Mouse (Mus musculus): ENCODE results near the gene Cfdp1.

The Cfdp1 gene

DNA sequence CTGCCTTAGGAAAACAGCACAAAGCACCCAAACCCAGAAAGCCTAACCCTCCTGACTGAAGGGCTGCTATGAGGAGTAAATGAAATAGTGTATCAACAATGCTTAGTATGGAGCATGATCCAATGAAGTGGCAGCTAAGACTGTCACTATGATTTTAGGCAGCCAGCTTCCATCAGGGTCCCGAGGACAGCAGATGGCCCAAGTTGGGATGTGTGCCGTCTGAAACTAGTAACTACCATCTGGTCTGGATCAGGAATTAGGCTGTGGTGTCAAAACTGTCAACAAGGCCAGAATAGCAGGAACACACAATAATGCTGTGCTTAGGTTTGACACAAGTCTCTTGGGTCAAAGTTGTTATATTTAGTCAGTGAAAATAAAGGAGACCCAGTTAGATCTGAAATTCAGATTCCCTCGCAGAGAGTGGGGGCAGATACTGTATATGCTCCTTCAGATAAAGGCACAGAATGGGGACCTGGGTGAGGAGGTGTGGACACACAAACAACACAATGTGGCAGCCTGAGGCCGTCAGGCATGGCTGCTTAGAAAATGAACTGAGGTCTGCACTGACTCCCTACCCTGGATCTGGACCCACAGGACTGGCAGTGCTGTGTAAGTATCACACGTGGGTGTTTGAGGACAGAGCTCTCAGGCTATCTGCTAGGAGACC is 83.0 kb downstream of the Cfdp1 start:
- in situ Hi-C loops (cut with MboI, MseI) = no loop called here

DNA sequence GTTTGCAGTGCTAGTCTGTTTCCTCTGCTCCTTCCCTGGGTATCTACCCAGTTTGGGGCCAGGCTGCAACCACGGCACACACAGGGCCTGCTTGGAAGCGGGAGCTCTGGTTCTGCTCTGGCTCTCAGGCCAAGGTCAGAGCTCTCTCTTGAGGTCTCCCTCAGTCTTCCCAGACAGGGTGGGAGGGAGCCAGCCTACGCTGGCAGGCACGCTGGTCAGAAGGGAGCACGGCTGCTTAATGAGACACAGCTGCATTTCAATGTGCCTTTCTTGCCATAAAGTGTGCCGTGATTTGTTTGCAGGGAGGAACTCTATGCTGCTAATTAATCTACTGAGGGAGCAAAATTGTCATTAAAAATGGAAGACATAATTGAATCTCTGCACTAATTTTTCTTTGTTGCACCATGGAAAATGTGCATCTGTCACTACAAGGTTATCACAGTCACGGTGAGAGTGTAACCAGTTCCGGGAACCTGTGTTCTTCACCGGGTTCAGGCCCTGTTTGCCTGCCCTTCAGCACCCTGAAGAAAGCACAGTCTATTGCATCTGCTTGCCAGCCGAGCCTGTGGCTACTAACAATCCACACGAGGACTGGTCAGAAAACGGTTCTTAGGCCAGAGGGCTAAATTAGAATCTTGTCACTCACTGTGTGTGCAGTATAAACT is 84.2 kb downstream of the Cfdp1 start:
- in situ Hi-C loops (cut with MboI, MseI) = no loop called here

DNA sequence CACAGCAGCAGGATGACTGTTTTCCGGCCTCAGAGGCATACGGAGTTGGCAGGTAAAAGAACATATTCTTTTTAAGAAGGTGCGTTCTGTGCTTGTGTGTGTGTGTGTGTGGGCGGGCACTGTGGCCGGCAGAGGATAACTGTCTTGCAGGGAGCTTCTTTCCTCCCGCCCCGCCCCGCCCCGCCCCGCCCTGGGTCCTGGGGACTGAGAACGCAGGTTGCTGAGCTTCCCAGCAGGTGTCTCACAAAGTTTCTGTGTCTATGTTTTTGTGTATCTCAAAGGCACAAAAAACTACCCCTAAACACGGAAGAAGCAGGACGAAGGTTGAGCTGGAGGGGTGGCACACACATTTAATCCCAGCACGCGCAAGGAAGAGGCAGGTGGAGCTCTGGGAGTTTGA is 84.8 kb downstream of the Cfdp1 start:
- in situ Hi-C loops (cut with MboI, MseI) = no loop called here

DNA sequence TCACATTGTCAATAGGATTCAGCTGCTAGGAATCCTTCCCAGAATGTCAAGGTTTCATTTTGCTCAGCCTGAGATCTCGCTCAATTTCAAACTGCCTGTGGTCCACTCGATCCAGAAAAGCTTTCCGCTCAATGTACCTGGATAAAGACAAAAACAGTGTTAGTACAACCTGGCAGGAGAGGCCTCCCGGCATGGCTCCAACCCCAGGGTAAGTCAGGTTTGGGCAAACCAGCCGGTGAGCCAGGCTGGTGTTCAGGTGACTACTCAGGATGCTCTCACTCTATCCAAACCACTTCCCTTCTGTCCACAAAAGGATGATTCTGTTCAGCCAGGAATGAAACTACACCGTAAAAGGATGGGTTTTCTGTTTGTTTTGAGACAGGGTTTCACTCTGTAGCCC is 85.4 kb downstream of the Cfdp1 start:
- in situ Hi-C loops (cut with MboI, MseI) = no loop called here

DNA sequence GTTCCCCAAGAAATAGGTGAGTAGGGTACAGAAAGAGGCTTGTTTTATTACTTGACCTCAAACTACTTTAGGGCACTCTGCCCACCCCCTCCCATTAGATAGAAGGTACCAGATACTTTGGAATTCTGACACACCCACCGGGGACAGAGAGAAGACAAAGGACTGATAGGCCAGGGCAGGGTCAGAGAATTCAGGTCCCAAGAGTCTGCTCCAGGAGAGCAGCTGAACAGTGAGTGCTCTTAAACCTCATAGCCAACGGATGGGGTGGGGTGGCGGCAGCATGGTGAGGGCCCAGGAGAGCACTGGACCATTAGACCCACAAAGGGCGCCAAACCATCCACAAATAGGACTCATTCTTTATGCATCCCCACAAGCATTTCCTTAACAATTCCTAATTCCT is 88.5 kb downstream of the Cfdp1 start:
- in situ Hi-C loops (cut with MboI, MseI) = no loop called here

DNA sequence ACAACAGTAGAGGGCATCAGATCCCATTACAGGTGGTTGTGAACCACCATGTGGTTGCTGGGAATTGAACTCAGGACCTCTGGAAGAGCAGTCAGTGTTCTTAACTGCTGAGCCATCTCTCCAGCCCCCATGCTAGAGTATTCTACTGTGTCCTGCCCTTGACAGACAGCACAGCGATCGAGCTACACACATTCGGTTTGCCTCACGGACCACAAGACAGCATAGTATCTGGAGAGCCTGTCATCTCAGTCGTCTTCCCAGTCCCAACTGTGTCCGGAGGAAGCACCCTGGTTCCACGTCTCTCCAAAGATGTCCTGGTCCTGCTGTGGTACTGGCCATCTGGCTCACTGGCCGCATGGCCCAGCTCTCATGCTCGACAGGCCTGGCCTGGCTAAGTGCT is 89.0 kb downstream of the Cfdp1 start:
- in situ Hi-C loops (cut with MboI, MseI) = no loop called here

DNA sequence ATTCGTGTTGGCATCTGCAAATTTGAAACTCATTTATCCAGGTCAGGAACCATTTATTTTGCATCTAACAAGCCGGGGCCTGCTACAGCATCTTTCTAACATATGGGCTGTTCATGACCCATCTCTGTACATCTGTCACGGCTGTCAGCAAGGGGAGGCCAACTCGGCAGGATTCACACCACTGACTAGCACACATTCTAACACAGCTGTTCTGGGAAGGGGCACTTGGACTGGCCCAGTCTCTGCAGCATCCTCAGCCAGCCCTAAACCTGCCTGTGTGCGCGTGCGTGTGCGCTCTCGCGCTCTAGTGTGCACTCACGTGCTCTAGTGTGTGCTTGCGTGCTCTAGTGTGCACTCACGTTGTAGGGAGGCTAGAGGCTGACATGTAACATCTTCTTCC is 93.4 kb downstream of the Cfdp1 start:
- in situ Hi-C loops (cut with MboI, MseI) = no loop called here

DNA sequence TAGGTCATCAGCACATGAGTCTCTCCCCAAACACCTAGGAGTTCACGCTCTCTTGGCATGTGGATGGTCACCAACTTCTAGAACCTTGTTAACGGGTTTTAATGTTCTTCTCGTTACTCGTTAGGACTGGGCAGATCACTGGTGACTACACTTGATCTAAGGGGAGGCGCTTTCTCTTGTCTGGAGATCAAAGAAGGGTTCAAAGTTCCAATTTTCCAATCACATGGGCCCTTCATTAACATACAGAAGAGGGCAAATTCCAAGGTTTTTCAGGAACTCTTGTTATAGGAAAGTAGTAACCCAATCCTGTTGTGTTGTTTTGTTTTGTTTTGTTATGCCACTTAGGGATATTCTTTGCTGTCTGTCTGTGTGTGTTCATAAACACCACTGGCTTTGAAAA is 95.3 kb downstream of the Cfdp1 start:
- in situ Hi-C loops (cut with MboI, MseI) = loop anchor here in 1 of 2 experiments (5.0 kb wide), 1 partner anchor 53 kb away; no protein-coding TSS in a partner anchor

DNA sequence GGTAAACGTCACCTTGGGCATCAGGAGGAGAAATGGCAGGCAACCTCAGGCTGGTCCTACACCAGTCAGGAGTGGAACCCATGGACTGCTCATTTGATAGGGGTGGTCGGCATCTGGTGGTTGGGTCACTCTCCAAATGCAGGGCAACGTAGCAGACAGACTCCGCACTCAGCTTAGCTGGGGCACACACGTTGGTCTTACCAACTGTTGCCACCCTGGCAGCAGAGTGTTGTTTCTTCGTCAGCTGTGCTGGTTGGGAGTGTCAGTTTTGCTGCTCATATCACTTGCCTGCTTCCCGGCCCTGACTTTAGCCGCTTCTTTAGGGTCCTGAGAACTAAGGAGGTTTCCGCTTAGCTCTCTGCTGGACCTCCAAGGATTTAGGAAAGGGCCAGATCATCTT is 96.5 kb downstream of the Cfdp1 start:
- in situ Hi-C loops (cut with MboI, MseI) = loop anchor here in 1 of 2 experiments (5.0 kb wide), 1 partner anchor 55 kb away; no protein-coding TSS in a partner anchor

DNA sequence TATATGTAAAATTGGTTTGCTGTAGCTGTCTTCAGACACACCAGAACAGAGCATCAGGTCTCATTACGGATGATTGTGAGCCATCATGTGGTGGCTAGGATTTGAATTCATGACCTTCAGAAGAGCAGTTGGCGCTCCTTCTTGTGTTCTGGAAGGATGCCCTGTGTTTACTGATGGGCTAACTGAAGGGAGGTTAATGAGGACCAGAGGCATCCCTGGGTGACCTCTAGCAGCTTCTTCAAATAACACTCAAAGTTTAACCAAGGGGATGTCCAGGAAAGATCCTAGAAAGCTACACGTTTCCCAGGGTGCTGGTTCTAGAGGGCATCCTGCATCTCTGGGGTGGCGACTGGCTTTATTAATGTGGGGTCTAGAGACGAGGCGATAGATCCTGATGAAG is 99.4 kb downstream of the Cfdp1 start:
- in situ Hi-C loops (cut with MboI, MseI) = loop anchor here in 1 of 2 experiments (5.0 kb wide), 1 partner anchor 58 kb away; no protein-coding TSS in a partner anchor

DNA sequence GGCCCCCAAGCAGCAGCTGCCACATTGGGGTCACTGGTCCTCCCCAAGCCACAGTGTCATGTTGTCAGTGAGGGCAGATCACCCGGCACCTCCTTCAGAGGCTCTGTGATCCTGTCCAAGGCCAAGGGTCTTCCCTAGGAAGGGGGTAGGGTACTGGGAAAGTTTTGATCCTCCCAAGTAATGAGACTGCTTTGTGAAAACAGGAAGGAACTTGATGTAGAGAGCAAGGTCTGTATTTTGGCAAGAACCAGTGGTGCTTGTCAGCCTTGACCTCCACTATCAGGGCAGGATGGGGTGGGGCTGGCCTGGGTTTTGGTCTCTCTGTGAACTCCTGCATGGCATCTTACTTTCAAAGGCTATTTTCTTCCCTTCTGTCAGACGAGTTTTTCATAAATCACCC is 100.0 kb downstream of the Cfdp1 start:
- in situ Hi-C loops (cut with MboI, MseI) = no loop called here

DNA sequence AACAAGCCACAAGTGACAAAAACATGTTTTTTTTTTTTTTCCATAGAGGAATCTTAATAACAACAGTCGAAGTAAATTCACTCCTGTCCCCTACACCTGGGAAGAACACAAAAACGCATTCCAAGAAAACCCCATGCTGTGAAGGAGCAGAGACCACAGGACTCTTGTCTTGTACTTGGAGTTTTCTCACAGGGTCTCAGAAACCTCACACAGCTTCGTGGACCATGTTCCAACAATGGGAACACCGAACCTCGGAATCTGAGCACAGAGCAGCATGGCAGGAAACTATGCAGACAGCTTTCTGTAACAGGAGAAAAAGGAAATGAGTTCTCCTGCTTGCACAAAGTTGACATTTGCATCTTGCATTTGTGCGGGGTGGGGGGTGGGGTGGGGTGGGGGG is 105.3 kb downstream of the Cfdp1 start:
- in situ Hi-C loops (cut with MboI, MseI) = no loop called here

DNA sequence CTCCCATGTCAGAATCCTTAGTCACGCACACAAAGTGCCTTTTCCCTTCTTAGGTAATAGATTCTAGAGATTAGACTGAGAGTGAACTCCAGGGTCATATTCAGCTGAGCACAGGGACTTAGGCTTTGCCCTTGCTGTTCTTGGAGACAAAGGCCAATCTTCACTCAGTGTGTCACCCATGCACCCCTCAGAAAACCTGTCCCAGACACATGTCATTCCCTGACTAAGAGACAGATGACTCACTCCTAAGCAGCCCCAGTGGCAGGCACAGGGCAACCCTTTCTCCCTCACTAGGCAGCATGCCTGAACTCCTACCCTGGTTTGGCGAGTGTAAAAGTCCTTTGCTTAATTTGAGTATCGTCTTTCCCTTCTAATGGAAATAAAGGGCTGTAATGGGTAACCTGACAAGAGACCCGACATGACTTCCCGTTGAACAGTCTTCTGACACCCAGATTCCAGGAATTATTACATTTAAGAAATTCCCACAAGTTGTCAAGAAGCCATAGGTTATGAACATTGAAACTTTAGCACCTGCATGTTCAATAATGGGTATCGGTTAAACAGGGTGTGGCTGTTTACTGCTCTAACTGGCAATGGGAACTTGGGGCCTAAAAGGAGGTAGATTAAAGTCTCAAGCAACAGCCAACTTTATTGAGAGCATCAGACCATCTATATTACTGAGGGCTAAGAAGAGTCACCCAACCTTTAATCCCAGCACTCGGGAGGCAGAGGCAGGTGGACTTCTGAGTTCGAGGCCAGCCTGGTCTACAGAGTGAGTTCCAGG is 106.0 kb downstream of the Cfdp1 start:
- in situ Hi-C loops (cut with MboI, MseI) = no loop called here

DNA sequence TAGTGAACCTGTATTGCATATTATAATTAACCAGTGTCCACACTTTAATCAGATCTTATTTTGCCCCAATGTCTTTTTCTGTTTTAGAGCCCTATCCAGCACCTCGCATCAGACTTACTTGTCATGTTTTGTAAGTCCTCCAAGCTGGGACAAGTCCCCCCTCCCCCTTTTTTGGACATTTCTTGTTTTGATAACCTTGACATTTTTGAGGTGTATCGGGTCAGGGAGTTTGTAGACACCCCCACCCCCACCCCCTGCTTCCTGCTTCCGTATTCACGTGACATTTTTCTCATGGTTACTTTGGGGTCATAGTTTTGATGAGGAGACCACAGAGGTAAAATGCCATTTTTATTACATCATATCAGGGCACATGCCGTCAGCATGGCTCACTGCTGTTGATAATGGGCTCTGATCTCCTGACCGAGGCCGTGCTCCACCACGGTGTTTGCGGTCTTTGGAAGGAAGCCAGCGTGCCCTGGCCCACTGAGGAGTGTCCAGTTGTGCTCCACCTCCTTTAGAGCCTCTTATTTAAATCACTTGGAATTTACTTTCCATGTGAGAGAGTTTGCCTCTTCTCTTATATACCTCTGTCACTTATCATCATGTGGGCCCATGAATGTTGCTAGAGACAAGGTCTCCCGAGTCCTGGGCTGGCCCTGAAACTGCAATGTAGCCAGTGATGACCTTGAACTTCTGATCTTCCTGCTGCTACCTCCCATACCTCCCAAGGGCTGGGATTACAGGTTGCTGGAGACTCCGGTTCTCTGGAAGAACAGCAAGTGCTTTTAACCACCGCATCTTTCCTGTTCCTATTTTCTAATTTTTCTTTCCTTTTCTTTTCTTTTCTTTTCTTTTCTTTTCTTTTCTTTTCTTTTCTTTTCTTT is 107.3 kb downstream of the Cfdp1 start:
- in situ Hi-C loops (cut with MboI, MseI) = no loop called here

DNA sequence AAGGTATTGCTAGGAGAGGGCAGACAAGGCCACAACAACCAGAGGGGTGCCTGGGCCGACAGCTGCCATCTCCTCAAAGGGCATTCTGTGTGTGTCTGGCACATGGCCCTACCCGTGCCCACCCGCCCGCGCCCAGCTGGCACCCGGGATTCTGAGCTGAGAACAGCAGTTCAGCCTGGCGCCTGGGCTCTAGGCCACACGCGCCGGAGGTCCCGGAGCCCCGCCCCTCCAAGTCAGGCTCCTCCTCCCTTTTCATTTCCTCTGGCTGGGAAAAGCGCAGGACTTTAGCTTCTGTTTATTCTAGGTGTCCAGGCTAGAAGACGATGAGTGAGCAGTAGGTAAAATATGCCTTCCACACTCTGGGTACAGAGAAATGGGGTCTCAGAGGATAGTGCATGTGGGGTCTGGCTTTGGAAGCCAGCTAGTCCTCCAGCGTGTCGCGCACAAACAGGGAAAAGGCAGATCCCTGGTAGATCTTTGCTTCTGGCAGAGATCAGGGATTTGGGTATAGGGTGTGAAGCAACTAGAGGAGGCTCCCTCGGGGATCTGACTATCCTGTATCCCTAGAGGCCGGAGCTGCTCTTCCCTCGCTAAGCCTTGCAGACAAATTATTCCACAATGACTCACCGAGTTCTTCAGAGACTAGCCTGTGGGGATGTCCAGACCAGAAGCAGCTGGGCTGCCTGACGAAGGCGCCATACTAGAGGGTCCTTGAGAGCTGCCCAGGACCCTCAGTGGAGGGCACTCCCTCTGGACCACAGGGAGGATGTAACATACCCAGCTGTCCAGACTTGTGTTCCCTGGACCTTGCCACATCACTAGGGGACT is 108.3 kb downstream of the Cfdp1 start:
- in situ Hi-C loops (cut with MboI, MseI) = no loop called here

DNA sequence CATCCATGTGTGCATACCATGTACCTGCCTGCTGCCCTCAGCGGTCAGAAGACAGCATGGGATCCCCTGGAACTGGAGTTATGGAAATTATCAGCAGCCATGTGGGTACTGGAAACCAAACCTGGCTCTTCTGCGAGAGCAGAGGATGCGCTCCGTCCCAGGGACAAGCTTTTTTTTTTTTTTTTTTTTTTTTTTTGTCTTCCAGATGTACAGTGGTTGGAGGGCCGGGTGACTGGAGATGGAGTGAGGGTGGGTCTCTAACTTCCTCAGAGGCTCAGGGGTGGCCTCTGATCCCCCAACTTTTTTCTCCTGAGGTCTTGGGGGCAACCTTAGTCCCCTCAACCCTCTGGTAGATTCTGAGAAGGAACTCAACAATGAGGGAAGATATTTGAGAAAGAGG is 109.0 kb downstream of the Cfdp1 start:
- in situ Hi-C loops (cut with MboI, MseI) = no loop called here

DNA sequence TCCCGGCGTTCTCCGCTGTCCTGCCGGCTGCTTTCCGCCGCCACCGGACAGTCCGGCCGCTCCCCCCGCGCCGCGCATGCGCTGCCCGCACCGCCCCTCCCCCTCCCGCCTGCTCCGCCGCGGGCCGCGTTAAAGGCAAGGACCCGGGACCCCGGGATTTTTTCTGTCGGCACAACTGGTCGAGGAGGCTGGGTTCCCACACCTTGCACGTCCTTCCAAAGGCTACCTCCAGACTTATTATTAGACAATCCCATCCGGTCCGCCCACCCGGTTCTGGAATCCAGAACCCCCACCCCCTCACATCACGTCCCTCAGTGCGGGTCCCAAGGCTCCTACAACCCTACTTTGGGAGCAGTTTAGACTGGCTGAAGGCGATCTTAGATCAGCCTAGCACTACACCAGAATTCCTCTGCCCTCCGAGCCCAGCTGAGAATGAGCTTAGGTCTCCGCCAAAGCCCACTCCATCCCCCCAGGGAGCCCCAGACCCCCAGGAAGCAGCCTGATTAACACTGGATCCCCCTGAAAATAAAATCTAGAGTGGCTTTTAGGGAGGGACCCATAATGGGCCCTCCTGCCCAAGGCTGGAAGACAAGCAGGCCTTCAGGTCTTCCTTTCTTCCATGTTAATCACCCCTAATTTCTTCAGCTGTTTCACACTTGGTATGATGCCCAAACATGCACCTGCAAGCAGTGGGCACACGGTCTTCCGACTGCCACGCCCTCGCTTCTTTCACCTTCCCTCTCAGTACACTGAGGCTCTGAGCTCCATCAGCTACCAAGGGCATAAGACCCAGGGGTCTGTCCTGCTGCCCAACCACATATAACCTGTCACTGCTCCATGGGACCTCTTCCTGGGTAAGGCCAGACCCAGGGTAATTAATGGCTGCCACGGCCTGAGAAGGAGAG is 110.0 kb downstream of the Cfdp1 start, which contains the start of gene Bcar1:
Gene Bcar1, minus strand, starts transcription at position 18 of the 905 bp plus-strand sequence.
- in situ Hi-C loops (cut with MboI, MseI) = no loop called here

DNA sequence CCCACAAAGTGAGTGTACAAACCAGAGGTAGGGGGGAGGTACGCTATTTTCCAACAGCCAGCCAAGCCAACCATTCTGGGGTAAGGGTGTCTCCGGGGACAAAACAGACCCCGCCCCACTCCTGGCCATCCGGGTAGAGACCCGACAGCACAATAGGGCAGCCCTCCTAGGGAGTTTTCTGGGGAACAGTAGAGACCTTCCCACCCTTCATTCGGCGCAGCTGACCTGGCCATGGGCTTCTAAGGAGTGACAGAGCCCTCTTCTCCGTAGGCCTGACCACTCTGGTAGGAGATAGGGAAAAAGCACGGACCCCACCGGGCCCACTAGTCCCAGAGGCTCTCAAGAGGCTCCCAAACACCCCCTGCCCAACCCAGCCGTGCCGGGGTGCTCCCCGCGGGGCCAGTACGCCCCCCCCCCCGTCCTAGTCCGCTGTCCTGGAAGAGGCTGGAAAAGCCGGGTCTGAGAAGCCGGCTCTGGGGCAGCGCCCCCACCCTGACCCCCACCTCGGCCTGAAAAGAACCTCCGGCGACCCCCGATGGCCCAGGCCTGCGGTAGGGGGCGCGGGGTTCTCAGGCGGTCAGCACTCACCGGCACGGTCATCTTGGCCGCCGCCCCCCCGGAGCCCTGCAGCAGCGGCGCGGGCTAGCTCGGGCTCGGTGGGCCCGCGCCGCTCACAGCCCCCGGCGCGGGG is 110.8 kb downstream of the Cfdp1 start:
- in situ Hi-C loops (cut with MboI, MseI) = no loop called here
